Mouse (Mus musculus) CD8-positive naive resting alpha-beta T cell, adult 57 days (primary cell): ENCODE data around the gene Olfr1490. TPM values are rescaled to one million over a fixed set of nuclear protein-coding genes. Genes with fewer than 3 reads are reported as not detected.

Experiments
- total RNA-seq: library from RNA; stranded (reverse); gene quantifications from one replicate; pipeline ENCODE4 v1.2.4, GENCODE M21; 2023

Olfr1490 gene
- not detected for total RNA-seq

GRCm38 (mm10) chr19:13650791-13651190 lies at the start of gene Olfr1490:
Gene Olfr1490 (plus strand): TSS chr19:13651091.

GRCm38 (mm10) chr19:13617075-13617474 lies 33.8 kb upstream of the Olfr1490 start, which contains the start of gene Olfr1487:
Gene Olfr1487 (plus strand): TSS chr19:13617375.

GRCm38 (mm10) chr19:13631321-13631720 lies 19.6 kb upstream of the Olfr1490 start, which contains the start of gene Olfr1489:
Gene Olfr1489 (plus strand): TSS chr19:13631621.

GRCm38 (mm10) chr19:13696968-13697367 lies 46.1 kb downstream of the Olfr1490 start, which contains the start of gene Olfr1491:
Gene Olfr1491 (plus strand): TSS chr19:13697268.

Other genes with a start within 250 kb of the Olfr1490 start
- gene Olfr1469, start 243.2 kb upstream of the Olfr1490 start, total RNA-seq, result not detected
- not detected for gene Olfr1471, start 207.7 kb upstream of the Olfr1490 start, total RNA-seq
- gene Olfr1472, start 195.0 kb upstream of the Olfr1490 start, total RNA-seq, result not detected
- gene Olfr1474, start 181.5 kb upstream of the Olfr1490 start, total RNA-seq, result not detected
- gene Olfr1475, start 170.9 kb upstream of the Olfr1490 start, total RNA-seq, result not detected
- gene Olfr1477, start 150.5 kb upstream of the Olfr1490 start, total RNA-seq, result not detected
- gene Olfr1480, start 123.2 kb upstream of the Olfr1490 start, total RNA-seq, result not detected
- gene Olfr1484, start 67.6 kb upstream of the Olfr1490 start, total RNA-seq, result not detected
- not detected for gene Olfr1487, start 33.7 kb upstream of the Olfr1490 start, total RNA-seq
- gene Olfr1489, start 19.5 kb upstream of the Olfr1490 start, total RNA-seq, result not detected
- not detected for gene Olfr1491, start 46.2 kb downstream of the Olfr1490 start, total RNA-seq
- not detected for gene Olfr1493-ps1, start 72.2 kb downstream of the Olfr1490 start, total RNA-seq
- gene Olfr1494, start 88.6 kb downstream of the Olfr1490 start, total RNA-seq, result not detected
- not detected for gene Olfr1495, start 113.5 kb downstream of the Olfr1490 start, total RNA-seq
- not detected for gene Olfr1496, start 126.8 kb downstream of the Olfr1490 start, total RNA-seq
- gene Olfr1497, start 147.1 kb downstream of the Olfr1490 start, total RNA-seq, result not detected
- gene Olfr1499, start 168.4 kb downstream of the Olfr1490 start, total RNA-seq, result not detected
- not detected for gene Olfr1500, start 179.4 kb downstream of the Olfr1490 start, total RNA-seq
- not detected for gene Olfr1501, start 199.6 kb downstream of the Olfr1490 start, total RNA-seq
- not detected for gene Olfr1502, start 210.7 kb downstream of the Olfr1490 start, total RNA-seq
- not detected for gene Olfr1504, start 246.8 kb downstream of the Olfr1490 start, total RNA-seq